Mouse (Mus musculus) small intestine, adult 2 months (tissue): ENCODE data around the gene Cln3.

Experiments
- CTCF ChIP-seq: fragments of 200-500 bp; IDR thresholded peaks from 2 replicates; pipeline ENCODE4 v1.5.1; 2012; ENCODE audit warnings: low read depth, mild to moderate bottlenecking, control low read depth, inconsistent platforms, low read length, moderate library complexity, mixed read lengths; ENCODE audit not compliant: insufficient replicate concordance, insufficient read length; ENCODE audit errors: extremely low read depth
- POLR2A ChIP-seq: fragments of 200-500 bp; IDR thresholded peaks from 2 replicates; pipeline ENCODE4 v1.6.1; 2012; ENCODE audit warnings: low read depth, mild to moderate bottlenecking, control low read depth, inconsistent platforms, low read length, moderate library complexity

- no peak for TF ChIP-seq CTCF
- TF ChIP-seq POLR2A: no peak
Measured at GRCm38 (mm10) chr7:126612736-126613135, 27.1 kb upstream of the Cln3 start.
